Mouse (Mus musculus) gastrocnemius, postnatal 10 days (tissue): ENCODE data around the gene Shc1. TPM values are rescaled to one million over a fixed set of nuclear protein-coding genes. Genes with fewer than 3 reads are reported as not detected.

Source experiments
- DNase-seq: peaks from one replicate; pipeline ENCODE4 v3.0.0; 2021; ENCODE audit warnings: mixed read lengths
- long read RNA-seq, 2 experiments: library from polyadenylated mRNA; stranded (forward); transcript quantifications; one replicate each; pipeline ENCODE4 v2.0.0; 2021
- total RNA-seq, 2 experiments: library from RNA; stranded (reverse); gene quantifications; 2 replicates each; pipeline ENCODE4 v1.2.3; 2021

The Shc1 gene
- total RNA-seq = 10 to 100 TPM; 50.0 to 57.8 TPM
- long read RNA-seq, experiment 1, transcript Shc1-202 (12 exons, 2,617 nt) = minor isoform, 17 of 89 reads
- long read RNA-seq, experiment 1, transcript Shc1-201 (13 exons, 3,250 nt) = major isoform, 43 of 89 reads
- long read RNA-seq, experiment 1, partial matches to known transcripts = 14 of 89 reads
- long read RNA-seq, experiment 1, other reads (novel, unspliced or antisense) = 15 of 89 reads
- long read RNA-seq, experiment 2, transcript Shc1-201 (13 exons, 3,250 nt) = major isoform, 28 of 55 reads
- long read RNA-seq, experiment 2, transcript Shc1-202 (12 exons, 2,617 nt) = minor isoform, 9 of 55 reads
- long read RNA-seq, experiment 2, partial matches to known transcripts = 8 of 55 reads
- long read RNA-seq, experiment 2, other reads (novel, unspliced or antisense) = 10 of 55 reads

DNA sequence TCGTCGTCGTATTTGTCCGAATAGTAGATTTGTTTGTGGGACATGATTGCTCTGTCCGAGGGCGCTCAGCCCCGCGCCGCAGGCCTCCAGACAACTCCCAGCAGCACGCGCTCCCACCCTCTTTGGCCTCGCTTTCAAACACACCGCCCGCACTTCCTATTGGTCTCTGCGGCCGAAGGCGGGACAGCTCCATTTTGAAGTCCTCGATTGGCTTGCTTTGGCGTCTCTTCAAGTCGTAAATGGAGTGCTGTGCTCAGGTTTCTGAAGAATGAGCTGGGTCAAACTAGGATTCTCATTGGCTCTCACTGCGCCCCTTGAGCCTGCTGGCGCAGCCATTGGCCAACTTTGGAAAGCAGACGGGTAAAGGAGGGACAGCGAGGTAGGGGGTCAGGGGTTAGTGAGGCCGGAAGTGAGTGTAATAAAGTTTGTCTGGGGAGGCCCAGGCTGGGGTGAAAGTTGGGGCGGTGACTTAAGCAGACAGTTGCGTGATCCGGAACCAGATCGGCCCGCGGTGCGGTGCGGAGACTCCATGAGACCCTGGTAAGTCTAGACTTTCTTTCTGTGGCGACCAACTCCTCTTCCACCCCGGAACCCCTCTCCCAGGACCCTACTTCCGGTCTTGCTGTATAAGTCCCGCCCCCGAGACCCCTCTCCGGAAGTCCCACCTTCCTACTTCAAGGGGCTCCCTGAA, at the start of gene Shc1, which contains the start of gene Cks1b:
Gene Shc1 (plus strand): TSS at position 274 of the 691 bp plus-strand sequence.
Gene Cks1b (minus strand): TSS at position 214 of the 691 bp plus-strand sequence.
- peak; percentile 85 for DNase-seq

DNA sequence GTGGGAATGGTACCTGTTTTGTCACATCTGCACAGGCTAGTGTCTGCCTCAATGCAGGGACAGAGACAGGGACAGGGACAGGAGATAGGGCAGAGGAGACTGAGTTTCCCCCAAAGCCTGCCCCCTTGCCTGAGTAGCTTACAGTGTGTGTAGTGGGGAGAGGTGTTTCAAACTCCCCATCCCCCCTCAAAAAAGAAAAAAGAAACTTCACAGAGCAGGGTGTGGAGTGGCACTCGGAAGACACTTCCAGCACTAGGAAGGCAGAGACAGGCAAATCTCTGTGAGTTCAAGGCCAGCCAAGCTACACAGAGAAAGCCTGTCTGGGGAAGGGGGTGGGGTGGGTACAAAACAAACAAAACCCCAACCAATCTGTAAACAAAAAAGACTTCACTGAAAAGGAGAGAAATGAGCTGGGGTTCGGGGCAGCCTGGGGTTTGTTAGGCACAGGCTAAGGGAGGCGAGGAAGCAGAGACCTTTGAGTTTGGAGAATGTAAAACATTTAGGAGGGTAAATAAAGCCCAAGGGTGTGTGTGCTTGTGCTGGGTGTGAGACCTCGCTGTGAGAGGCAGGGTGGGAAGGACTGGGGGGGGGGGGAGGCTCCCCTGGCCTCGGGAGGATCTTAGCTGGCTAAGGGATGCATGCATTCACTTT, 44.5 kb upstream of the Shc1 start:
- DNase-seq = no peak

DNA sequence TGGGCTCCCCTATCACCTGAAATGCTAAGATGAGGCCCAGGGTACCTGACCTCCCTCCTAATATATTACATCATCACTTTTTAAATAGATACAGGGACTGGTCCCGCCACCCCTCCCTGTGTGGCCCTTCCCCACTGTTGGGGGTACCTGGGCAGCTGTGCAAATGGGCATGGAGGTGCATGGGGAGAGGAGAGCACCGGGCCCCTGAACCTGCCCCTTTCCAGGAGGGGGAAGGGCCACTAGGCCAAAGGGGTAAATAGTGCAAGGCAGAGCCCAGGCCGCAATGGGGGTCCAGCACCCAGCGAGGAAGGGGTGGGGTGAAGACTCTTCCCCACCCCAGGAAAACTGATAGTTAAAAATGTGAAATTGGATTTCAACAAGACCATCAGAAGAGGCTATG, 40.4 kb upstream of the Shc1 start:
- DNase-seq = no peak

DNA sequence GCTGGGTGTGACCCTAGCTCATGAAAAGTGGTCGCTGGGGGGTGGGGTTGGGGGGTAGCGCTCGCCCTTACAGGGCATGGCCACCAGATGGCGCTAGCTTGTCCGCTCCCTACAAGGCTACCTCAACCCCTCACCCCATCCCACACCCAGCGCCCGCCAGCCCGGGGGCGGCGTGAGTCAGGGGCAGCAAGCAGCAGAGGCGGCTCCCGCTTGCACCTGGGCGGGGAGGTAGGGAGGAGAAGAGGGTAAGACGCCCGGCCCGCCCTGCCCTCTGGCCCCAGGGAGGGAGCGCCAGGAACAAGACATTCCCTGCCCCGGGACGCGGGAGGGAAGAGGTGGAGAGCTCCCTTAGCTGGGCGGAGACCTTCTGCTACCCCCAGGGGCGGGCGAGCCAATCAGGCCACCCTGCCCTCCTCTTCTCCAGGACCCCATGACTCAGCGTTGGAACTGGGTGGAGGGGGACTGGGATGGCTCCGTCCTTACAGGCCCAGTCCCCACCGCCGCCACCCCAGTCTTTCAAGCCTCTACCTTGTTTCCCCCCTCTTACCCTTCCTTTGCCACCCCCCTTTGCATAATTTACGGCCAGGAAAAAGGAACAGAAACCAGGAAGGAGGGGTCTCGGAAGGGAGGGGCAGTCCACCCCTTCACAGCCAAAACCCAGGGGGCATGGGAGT, 39.7 kb upstream of the Shc1 start:
- peak; percentile 77 for DNase-seq

DNA sequence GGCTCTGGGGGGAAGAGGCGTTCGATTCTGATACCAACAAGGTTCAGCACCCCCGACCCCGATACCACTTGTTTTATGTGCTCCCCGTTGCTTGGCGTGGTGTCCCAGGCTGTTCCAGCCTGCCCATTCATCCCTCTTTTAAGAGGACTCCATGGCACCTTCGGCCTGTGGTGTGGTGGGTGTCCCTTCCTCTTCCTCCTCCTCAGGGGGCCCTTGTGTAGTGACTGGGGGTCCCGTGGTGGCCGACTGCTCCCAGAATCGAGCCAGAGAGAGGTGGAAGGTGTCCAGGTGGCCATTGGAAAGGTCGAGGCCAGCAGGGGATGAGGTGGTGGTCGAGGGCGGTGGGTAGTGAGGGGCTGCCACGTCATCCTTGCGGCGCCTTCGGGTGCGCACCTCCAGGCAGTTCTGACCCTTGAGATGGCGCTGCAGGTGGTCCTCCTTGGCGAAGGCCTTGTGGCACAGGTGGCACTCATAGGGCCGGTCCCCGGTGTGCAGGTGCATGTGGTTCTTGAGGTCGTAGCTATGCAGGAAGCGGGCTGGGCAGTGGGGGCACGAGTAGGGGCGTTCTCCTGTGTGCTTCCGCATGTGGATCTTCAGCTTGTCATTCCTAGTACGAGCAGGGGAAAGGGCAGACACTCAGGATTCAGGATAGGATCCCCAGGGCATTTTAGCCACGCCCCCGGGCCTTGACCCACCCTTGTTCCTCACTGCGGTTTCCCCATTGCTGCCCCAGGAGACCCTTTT, 38.7 kb upstream of the Shc1 start:
- DNase-seq = no peak

DNA sequence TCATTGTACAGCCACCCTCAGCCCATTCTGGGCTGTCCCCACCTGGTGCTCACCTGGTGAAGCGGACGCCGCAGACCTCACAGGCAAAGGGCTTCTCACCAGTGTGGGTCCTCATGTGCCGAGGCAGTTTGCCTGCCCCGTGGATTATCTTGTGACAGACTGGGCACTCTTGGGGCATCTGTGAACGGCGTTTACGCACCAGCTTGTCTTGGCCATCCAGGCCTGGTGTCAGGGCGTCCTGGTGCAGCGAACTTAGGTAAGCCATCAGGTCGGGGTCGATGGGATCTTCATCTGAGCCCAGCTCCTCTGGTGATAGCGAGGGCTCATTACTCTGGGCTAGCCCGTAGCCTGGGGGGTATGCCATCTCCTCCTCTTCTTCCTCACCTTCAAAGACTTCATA, 38.0 kb upstream of the Shc1 start:
- no peak for DNase-seq

GRCm38 (mm10) chr3:89380711-89381110, 37.5 kb upstream of the Shc1 start:
- DNase-seq = no peak

DNA sequence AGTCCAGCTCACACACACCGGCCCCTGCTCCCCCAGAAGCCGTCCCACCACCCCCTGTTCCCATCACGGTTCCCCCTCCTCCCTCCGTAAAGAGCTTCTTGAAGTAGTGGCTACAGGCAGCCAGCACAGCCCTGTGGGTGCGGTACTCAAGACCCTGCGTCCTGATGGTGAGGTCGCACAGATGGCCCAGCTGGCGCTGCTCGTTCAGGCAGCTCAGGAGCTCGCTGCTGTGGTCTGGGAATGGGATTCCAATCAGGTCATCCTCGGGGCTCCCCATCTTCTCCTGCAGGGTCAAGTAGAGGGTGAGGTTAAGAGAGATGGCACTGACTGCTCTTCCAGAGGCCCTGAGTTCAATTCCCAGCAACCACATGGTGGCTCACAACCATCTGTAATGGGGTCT, 37.0 kb upstream of the Shc1 start:
- no peak for DNase-seq

DNA sequence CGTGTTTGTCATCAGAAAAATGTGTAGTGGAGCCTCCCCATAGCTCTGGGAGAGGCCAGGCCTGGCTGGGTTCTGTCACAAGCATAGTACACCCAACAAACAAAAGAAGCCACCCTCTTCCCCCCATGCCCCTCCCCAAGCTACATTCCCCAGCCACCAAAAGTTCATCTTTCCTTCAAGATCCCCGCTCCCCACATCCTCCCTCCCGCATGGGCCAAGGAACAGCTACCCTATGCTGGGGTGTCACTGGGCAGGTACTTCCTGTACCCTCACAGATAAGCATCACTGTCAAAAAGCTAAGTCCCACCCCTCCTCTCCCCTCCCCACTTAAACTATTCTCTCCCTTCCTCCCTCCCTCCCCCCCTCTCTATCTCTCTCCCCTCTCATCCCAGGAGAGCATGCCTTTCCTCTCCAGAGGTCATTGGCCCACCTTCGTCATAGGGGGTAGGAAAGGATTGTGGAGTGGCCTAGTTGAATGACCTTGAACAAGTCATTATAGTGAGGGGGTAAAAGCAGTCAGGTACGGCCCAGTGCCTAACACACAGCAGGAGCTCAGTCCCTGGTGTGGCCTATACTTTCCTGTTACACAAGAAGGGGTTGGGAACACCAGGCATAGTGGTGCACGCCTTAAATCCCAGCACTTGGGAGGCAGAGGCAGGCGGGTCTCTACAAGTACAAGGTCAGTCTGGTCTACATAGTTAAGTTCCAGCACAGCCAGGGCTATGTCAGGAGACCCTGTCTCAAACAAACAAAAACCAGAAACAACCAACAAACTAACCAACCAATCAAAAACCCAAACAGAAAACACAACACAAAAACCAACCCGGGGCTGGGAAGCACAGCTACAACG, 36.0 kb upstream of the Shc1 start:
- no peak for DNase-seq

- DNase-seq = no peak
These were observed 35.3 kb upstream of the Shc1 start for GRCm38 (mm10) chr3:89382950-89383349.

DNA sequence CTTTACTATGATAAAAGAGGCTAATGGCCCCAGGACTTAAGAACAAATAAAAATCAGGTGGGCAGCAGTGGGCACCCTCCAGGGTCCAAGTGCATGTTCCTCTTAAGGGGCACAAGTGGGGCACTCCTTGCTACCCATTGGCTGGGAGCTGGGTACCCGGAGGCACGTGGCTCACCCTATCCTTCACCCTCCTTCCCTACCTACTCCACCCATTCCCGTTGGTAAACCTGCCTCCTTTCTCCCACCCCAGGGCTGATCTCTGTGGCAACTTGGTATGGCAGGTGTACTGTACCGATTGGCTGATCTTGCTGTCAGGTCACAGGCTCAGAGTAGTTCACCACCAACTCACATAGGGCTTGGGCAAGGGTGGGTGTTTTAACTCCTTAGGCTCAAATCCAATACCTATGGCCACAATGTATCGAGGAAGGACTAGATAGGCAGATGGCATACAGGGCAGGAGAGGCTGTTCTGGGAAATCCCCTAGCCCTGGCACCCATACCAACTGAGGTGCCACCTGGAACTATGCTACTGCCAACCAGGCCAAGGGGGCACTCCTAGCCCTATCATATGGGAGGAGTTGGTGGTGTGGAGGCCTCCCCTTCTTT, 34.5 kb upstream of the Shc1 start:
- DNase-seq = no peak

GRCm38 (mm10) chr3:89384331-89385076, 33.7 kb upstream of the Shc1 start:
- no peak for DNase-seq

- no peak for DNase-seq
These were observed 32.8 kb upstream of the Shc1 start for GRCm38 (mm10) chr3:89385451-89385850.

DNA sequence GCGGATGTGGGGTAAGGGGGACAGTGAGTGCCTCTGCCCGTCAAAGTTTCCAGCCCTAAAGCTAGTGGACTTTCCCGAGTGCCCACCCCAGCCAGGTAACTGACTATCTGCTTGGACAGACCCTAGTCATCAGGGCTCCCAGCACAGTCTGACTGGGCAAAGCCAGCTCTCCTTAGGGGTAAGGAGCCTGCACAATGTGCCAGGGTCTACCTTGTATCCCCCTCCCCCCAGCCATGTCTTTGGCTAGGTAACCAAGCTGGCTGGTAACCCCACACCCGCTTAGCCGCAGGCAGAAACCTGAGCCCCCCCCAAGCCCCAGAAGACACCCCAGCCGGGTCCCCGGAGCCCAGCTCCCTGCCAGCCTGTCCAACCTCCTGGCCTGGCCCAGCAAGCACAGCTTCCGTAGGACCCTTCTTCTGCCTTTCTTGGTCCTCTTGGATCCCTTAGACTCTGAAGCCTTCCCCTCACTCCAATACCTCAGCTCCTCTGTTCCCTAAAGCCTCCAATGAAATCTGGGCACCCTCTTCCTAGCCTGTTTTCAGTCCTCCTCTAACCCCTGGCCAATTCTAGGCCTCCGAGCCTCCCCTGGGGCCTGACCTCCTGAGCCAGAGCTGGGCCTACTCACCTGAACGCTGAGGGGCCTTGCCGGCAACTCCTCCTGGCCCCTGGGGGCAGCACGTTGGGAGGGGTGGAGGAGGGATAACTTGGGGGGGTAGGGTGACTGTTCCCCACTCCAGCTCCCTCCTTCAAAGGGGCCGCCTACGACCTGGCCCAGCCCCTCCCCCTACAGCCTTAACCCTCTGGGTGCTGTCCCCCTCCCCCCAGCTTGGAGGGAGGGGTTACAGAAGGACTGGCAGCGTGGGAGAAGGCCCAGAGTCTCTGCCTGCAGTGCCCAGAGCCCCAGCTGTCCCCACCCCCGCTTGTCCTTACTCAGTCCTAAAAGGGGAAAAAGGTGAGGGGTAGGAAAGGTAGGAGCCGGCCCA, 31.5 kb upstream of the Shc1 start:
- DNase-seq = no peak

- no peak for DNase-seq
These were observed 30.6 kb upstream of the Shc1 start for GRCm38 (mm10) chr3:89387632-89388031.

- peak; percentile 79 for DNase-seq
These were observed 29.9 kb upstream of the Shc1 start for GRCm38 (mm10) chr3:89388134-89388881.

- no peak for DNase-seq
These were observed 29.1 kb upstream of the Shc1 start for GRCm38 (mm10) chr3:89388901-89389740.
